Mouse (Mus musculus) spleen, adult 2 months (tissue): Measurements from ENCODE around the gene Ccr7. TPM values are rescaled to one million over a fixed set of nuclear protein-coding genes. Genes with fewer than 3 reads are reported as not detected.

Experiments used
- DNase-seq, 2 experiments: peaks; one replicate each; pipeline versions ENCODE4 v3.0.0 to v3.0.0-alpha.2; 2012 to 2021; ENCODE audit warnings: low spot score in 2 of 2, low read depth in 1 of 2
- H3K27ac ChIP-seq: fragments of 200-500 bp; 2 replicates; pipeline ENCODE4 v1.5.1; 2012; ENCODE audit warnings: low read length, inconsistent platforms; ENCODE audit not compliant: insufficient read depth
- H3K27me3 ChIP-seq: fragments of 200-500 bp; 2 replicates; pipeline ENCODE4 v1.6.1; 2012; ENCODE audit warnings: mild to moderate bottlenecking, moderate library complexity, low read length, inconsistent platforms; ENCODE audit not compliant: control insufficient read depth, insufficient read depth
- H3K36me3 ChIP-seq: fragments of 200-500 bp; 2 replicates; pipeline ENCODE4 v1.6.1; 2012; ENCODE audit warnings: mild to moderate bottlenecking, low read length, inconsistent platforms; ENCODE audit not compliant: control insufficient read depth, insufficient read depth
- H3K4me1 ChIP-seq: fragments of 200-500 bp; 2 replicates; pipeline ENCODE4 v1.6.1; 2011; ENCODE audit warnings: inconsistent platforms; ENCODE audit not compliant: control insufficient read depth, insufficient read depth, insufficient read length
- H3K4me3 ChIP-seq: fragments of 200-500 bp; 2 replicates; pipeline ENCODE4 v1.5.1; 2011; ENCODE audit warnings: mild to moderate bottlenecking, inconsistent platforms; ENCODE audit not compliant: insufficient read depth, insufficient read length; ENCODE audit errors: extremely low read depth
- CTCF ChIP-seq: fragments of 200-500 bp; IDR thresholded peaks from 2 replicates; pipeline ENCODE4 v1.5.1; 2011; ENCODE audit warnings: mild to moderate bottlenecking, inconsistent platforms; ENCODE audit not compliant: insufficient read depth, insufficient read length, insufficient replicate concordance; ENCODE audit errors: extremely low read depth
- POLR2A ChIP-seq: fragments of 200-500 bp; IDR thresholded peaks from 2 replicates; pipeline ENCODE4 v1.6.1; 2011; ENCODE audit warnings: low read depth, low read length, inconsistent platforms
- WGBS: fragments of 180-500 bp; shearing (Covaris S2); methylation state at CpG from one replicate; pipeline ENCODE4 v1.1.7; 2018; 5-methylcytosine and 5-hydroxymethylcytosine counted together
- polyA plus RNA-seq: library from polyadenylated mRNA; depleted of rRNA; stranded (reverse); fragments of >200 nt; gene quantifications from 2 replicates; pipeline ENCODE4 v1.2.3, GENCODE M21; 2012

The Ccr7 gene
- polyA plus RNA-seq, 1 experiment, result 135 TPM

DNA sequence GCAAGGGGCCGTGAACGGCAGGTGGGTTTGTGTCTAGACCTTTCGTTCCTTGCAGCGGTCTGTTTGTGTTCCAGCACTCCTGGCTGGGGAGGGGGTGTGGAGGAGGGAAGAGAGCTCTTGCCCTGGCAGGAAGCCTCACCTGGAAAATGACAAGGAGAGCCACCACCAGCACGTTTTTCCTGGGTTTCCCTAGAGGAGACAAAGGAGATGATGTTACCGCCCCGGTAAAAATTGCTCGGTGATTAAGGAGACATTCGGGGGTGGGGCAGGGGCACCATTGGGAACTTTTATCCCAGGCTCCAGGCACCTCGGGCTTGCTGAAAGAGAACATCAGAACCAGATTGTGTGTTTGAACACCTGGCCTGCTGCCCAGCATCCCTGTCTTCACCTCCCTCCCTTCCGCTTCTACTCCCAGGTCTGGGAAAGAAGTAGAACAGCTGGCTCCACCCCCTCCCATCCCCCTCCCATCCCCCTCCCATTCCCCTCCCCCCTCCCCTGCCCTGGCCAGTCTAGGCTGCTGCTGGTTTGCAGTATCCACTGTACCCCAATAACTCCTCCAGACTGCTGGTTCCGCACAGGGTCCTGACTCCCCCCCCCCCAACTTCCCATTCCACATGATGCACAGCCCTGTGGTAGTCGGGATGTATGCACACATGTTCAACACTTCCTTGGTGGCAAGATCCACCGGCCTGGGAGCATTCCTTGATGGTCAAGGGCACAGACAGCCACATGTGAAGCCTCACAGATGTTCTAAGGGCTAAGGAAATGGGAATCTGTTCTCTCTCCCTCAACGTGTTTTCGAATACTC lies 5.8 kb downstream of the Ccr7 start:
- TF ChIP-seq POLR2A (no peak), CTCF (no peak)
- 48% methylated on average over 16 of the region's 16 CpGs for WGBS
- no peak for DNase-seq
- Histone ChIP-seq H3K27ac (peak overlapping the region; percentile 59), H3K4me3 (peak overlapping the region; percentile 12; the same call in 1 of the 2 replicates), H3K27me3 (no peaks in the 10 kb centered on the region), H3K4me1 (peaks cover 46% of the 10 kb centered on the region), H3K36me3 (peaks cover 43% of the 10 kb centered on the region)

DNA sequence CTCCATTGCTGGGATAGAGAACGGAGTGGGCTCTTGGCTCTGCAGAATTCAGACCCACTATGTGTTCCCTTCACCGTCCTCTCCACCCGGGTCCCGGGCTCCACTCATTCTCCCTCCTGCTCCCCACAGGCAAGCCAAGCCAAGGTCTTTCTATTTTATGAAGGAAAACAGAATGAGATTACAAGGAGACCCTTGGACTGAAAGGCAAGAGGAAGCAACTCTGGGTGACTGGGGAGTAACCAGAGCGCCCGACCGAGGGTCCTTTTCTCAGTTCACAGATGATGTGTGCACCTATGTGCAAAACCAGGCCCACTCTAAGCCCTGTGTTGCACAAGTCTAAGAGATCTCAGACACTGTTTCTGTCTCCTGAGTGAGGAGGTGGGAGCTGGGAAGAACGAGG lies 6.5 kb downstream of the Ccr7 start:
- peaks cover 53% of the 10 kb centered on the region for H3K4me1 ChIP-seq
- H3K36me3 ChIP-seq, result peaks cover 46% of the 10 kb centered on the region
- WGBS, result 38% methylated on average over 8 of the region's 8 CpGs
- H3K27me3 ChIP-seq, result no peaks in the 10 kb centered on the region
- no peak for DNase-seq
- TF ChIP-seq CTCF (no peak), POLR2A (no peak)
- H3K27ac ChIP-seq, result peak overlapping the region; percentile 61
- H3K4me3 ChIP-seq, result peak overlapping the region; percentile 19; the same call in 1 of the 2 replicates

DNA sequence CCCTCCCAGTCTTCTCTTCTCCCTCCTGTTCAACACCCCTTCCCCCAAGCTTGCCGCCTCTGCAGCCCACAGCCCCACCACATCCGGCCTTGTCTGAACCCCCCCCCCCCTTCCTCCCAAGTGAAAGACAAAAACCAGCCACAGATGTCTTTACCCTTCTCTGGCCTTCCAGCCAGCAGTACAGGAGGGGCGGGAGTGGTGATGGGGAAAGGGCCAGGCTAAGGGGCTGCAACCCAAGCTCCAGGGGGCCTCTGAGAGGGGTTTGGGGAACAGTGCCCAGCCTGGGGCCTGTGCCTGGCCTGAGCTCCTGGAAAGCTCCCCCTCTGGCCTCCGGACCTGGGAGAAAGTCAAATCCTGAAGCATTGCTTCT lies 7.0 kb downstream of the Ccr7 start:
- 11% methylated on average over 4 of the region's 4 CpGs for WGBS
- DNase-seq, result peak in 1 of 2 experiments; percentile 49
- H3K27me3 ChIP-seq, result no peaks in the 10 kb centered on the region
- H3K36me3 ChIP-seq, result peaks cover 46% of the 10 kb centered on the region
- peaks cover 57% of the 10 kb centered on the region for H3K4me1 ChIP-seq
- TF ChIP-seq CTCF (no peak), POLR2A (no peak)
- H3K4me3 ChIP-seq, result peak overlapping the region; percentile 19; the same call in 1 of the 2 replicates
- peak overlapping the region; percentile 81 for H3K27ac ChIP-seq

DNA sequence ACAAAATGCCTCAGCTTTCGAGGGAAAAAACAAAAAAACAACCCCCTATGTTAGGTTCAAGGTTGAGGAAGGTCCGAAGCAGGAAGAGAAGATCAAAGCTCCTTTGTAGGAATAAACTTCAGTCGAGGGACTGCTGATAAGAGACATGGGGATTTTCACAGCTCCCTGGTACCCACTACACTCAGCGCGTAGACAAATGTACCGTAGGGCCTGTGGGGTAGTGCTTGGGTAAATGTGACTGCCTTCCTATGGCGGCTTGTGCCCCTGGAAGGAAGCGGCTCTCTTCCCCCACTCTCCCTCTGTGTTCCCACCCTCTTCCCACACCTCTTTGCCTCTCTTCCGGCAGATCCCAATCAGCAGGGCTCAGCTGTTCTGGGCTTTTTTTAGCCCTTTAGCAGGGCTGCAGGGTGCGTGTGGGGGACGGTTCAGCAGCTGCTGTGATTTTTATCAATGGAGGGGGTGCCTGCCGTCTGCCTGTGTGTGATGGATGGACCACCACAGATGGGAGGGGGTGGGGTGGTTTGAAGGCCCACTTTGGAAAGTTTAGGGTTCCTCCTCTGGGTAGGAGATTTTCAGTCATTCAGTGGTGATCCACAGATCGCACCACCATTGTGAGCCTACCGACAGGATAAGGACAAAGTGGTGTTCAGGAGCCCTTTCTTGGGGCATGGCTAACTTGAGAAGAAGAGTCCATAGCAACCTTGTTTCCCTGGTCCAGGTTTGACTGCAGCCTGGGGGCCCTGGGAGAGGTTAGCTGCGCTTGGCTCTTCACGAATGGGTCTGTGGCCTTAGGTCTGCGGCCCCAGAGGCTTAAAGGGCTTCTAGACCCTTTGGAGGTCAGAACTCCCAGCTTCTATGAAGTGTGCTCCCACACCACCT lies 7.6 kb downstream of the Ccr7 start:
- H3K27me3 ChIP-seq, result no peaks in the 10 kb centered on the region
- H3K4me1 ChIP-seq, result peaks cover 59% of the 10 kb centered on the region
- whole genome bisulfite sequencing, result 29% methylated on average over 17 of the region's 17 CpGs
- DNase-seq, result no peak
- no peak overlapping the region; the same call in 1 of the 2 replicates for H3K4me3 ChIP-seq
- peaks cover 46% of the 10 kb centered on the region for H3K36me3 ChIP-seq
- no peak for TF ChIP-seq CTCF
- no peak for TF ChIP-seq POLR2A
- H3K27ac ChIP-seq, result peak overlapping the region; percentile 81

DNA sequence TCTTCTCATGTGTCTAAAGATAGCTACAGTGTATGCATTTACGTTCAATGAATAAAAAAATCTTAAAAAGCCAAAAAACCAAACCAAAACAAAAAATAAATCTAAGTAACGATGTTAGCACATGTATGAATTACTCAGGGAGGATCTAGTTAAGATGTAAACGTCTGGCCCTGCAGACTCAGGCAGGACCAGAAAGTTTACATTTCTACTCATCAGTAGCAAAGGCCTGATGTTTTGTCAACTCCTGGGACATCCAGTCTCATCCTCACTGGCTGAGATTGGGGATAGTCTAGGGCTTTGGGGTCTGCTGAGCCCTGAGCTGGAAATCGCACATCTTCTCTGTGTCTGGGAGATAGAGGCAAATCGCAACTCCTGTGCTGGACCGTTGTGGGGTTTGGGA lies 8.3 kb downstream of the Ccr7 start:
- WGBS, result 72% methylated on average over 6 of the region's 6 CpGs
- Histone ChIP-seq H3K4me1 (peaks cover 62% of the 10 kb centered on the region), H3K4me3 (no peak overlapping the region), H3K27ac (peak overlapping the region; percentile 81), H3K27me3 (no peaks in the 10 kb centered on the region), H3K36me3 (peaks cover 46% of the 10 kb centered on the region)
- no peak for DNase-seq
- TF ChIP-seq CTCF (no peak), POLR2A (no peak)

DNA sequence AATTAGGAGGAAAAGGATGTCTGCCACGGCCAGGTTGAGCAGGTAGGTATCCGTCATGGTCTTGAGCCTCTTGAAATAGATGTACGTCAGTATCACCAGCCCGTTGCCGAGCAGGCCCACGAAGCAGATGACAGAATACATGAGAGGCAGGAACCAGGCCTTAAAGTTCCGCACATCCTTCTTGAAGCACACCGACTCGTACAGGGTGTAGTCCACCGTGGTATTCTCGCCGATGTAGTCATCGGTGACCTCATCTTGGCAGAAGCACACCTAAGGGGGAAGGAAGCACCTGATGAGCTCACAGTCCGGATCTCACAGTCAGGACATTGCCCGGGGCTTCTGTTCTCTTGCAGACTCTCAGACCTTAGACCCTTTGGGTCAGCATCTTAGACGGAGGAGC lies 9.1 kb downstream of the Ccr7 start:
- Histone ChIP-seq H3K27ac (peak overlapping the region; percentile 80), H3K4me1 (peaks cover 57% of the 10 kb centered on the region), H3K4me3 (no peak overlapping the region), H3K36me3 (peaks cover 46% of the 10 kb centered on the region), H3K27me3 (no peaks in the 10 kb centered on the region)
- TF ChIP-seq POLR2A, result no peak
- no peak for TF ChIP-seq CTCF
- WGBS, result 82% methylated on average over 16 of the region's 16 CpGs
- no peak for DNase-seq

DNA sequence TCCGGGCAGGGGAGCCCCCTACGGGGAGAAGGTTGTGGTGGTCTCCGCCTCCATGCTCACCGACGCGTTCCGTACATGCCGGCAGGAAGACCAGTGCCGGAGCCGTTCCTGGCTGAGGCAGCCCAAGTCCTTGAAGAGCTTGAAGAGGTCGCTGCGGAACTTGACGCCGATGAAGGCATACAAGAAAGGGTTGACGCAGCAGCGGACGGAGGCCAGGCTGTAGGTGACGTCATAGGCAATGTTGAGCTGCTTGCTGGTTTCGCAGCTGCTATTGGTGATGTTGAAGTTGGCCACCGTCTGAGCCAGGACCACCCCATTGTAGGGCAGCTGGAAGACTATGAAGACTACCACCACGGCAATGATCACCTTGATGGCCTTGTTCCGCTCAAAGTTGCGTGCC lies 9.9 kb downstream of the Ccr7 start:
- TF ChIP-seq CTCF (no peak), POLR2A (no peak)
- DNase-seq, result no peak
- peak overlapping the region; percentile 80 for H3K27ac ChIP-seq
- peaks cover 56% of the 10 kb centered on the region for H3K4me1 ChIP-seq
- H3K4me3 ChIP-seq, result no peak overlapping the region
- H3K27me3 ChIP-seq, result no peaks in the 10 kb centered on the region
- WGBS, result 77% methylated on average over 23 of the region's 23 CpGs
- H3K36me3 ChIP-seq, result peaks cover 46% of the 10 kb centered on the region
